Mouse (Mus musculus) adrenal gland, adult 2 months (tissue): ENCODE measurements at regions not wholly inside any gene's neighbourhood (a gene's known extent, or its start where the extent isn't known, plus 50 kb on each side); places are given as distances from the start of the nearest gene placed in this dataset.

Experiments
- DNase-seq: peaks from one replicate; pipeline ENCODE4 v3.0.0; 2021

GRCm38 (mm10) chr7:115300241-115300640 lies 556.7 kb downstream of the Insc start:
- peak; percentile 83 for DNase-seq

- no peak for DNase-seq
These were observed 564.9 kb downstream of the Insc start for GRCm38 (mm10) chr7:115308377-115308776.

GRCm38 (mm10) chr7:115310400-115311225 lies 567.1 kb downstream of the Insc start:
- peak; percentile 65 for DNase-seq

DNA sequence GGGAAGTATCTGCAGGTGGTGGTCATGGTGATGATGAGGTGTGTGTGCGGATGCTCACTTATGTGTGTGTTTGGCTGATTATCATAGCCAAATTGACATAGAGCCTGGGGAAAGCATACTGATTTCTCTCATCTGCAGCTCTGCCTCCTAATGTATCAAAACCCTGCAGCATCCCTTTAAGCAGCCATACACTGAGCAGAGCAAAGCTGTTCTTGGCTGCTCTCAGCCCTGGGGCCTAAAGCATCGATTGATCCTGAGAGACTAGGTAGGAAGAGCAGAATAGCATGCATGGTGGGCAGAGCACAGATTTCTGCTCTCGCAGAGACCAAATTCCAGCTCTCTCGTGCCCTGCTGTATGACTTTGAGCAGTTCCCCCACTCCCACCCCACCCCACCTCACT lies 576.0 kb downstream of the Insc start:
- no peak for DNase-seq

GRCm38 (mm10) chr7:115322989-115323388 lies 579.5 kb downstream of the Insc start:
- DNase-seq: peak; percentile 9

DNA sequence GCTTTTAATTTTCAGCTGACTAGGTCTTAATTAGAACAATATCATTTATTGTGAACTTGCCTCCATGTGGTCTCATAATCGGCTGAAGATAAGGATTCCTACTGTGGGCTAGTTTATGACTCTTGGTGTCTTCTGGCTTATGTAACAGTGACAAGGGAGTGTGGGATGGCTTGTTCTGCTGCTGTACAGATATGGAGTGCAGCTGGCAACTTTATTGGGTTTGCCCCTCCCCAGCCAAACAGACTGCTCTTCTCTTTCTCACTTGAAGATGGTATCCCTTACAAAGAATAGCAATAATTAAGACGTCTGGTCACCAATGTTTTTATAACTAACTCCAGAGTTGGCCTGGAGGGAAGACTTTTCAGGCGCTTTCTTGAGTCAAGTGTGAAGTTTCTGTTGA lies 584.8 kb downstream of the Insc start:
- no peak for DNase-seq

DNA sequence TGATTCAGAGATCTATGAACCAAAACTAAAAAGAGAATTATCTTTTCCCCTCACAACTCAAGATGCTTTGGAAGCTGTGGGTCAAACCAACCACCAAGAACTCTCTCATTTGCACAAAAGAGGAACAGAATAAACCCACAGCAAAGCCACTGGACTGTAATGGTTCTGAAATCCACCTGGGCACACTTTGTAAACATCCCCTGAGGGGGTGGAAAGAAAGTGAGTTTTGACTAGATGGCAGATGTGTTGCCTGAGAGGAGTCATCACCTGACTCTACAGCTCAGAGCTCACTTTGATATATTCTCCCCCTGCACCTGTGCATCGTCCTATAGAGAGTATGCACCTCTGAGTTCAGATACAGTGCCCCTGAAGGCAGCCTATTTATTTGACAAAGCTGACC lies 588.2 kb downstream of the Insc start:
- DNase-seq: no peak

GRCm38 (mm10) chr7:115333046-115333577 lies 589.6 kb downstream of the Insc start:
- DNase-seq: peak; percentile 68

DNA sequence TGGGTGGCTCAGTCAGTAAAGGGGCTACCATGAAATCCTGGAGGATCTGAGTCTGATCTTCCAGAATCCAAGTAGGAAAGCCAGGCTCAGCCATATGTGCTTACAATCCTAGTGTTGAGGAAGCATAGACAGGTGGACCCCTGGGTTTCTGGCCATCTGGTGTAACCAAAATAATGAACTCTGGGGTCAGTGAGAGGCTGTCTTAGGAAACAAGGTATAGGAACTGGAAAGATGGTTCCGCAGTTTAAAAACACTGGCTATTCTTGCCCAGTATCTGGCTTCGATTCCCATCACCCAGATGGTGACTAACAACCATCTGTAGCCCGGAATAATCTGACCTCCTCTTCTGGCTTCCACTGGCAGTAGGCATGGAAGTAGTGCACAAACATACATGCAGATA lies 591.6 kb downstream of the Insc start:
- no peak for DNase-seq

DNA sequence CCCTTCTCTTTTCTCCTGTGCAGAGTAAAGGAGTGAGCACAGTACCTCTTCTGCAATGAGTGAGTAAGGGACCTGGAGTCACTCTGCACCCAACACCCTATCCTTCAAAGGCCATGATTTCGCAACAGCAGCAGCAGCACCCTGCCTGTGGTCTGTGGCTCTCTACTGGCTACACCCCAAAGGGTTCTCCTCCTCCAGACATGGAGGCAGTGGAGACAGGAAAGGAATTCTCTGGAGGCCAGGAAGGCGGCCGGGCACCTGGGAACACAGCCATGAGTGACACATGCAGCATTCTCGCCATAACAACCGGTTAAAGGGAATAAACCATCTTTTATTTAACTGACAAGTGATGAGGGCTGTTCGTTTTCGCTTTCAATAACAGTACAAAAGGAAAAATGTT lies 596.7 kb downstream of the Insc start:
- peak; percentile 20 for DNase-seq

GRCm38 (mm10) chr7:115341007-115341406 lies 597.5 kb downstream of the Insc start:
- DNase-seq: no peak

DNA sequence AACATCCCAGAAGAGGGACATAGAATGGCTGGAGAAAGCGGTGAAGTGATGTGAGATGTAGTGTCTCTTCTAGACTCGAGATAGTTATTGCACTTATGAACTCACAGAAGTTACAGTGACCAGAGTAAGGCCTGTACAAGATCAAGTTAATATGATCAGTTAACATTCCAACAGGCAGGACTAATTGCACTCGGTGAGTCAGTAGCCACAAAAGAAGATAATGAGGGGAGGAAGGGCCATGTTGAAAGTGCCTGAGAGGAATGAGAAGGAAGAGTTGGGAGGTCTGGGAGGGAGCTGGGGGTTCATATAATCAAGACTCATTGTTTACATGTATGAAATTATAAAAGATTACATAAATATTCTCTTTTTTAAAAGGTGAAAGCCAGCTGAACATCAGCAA lies 602.3 kb downstream of the Insc start:
- DNase-seq: no peak

DNA sequence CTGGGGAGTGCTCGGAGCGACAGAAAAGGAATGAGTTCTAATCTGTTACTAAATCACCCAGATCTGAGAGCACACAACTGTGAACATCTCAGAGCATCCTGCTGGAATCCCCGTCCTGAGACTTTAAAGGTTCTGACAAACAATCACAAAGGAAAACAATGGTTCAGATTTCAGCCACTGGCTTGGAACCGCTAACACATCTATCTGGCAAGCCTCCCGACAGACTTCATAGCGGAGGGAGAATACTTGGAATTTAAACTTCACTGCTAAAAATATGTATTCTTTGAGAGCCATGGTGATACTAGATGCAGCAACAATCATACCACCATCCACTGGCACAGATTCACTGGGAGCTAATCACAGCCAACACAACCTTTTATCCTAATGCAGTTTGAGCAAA lies 615.2 kb downstream of the Insc start:
- no peak for DNase-seq

DNA sequence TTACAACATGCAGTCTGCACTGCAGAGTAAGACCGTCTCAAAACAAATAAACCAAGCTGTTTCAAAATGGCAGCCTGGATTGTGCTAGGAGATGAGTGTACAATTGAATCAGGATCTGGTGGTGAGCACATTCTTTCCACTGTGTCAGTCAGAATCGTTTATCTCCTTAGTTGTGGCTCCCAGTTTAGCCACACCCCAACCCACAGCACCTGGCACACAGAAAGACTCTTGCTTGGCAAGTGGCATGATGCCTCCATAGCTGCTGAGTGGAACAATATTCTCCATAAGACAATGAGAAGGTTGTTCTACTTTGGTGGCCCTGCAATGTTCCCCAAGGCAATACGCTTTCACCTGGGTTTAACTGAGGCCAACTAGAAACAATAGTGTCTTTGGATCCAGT lies 616.6 kb downstream of the Insc start:
- DNase-seq: no peak

DNA sequence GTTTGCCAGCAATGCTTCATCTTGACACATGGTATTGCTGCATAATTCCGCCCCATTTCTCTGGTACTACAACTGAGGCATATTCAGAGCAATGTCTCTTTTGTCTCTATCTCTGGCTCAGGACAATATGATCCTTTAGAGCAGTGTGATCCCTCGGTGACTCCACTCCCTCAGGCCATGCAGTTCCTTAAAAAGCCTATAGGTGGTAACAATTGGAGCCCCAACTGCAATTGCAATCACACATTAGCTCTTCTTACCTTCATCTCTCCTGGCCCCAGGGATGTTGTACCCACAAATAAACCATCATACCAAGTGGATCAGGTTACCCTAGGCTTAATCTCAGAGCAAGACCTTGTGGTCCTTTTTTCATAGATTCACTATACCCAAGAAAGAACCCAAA lies 618.6 kb downstream of the Insc start:
- DNase-seq: no peak

GRCm38 (mm10) chr7:115366910-115367309 lies 623.4 kb downstream of the Insc start:
- peak; percentile 66 for DNase-seq

DNA sequence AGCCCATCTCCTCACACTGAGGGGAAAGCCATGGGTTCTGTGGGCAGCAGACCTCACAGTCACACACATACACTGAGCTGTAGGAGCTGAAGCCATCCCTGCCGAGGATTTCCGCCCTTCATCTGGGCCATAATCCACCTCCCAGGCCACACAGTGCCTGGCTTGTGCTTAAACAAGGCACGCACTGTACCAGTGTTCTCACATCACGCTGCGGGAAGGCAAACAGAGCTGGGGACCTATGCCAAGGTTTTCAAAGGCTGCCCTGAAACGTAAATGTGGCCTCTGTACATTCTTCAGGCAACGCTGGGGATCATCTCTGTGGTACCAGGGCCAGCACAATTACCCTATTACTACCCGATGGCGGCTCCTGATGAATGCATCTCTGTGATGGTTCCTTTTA lies 627.6 kb downstream of the Insc start:
- no peak for DNase-seq

DNA sequence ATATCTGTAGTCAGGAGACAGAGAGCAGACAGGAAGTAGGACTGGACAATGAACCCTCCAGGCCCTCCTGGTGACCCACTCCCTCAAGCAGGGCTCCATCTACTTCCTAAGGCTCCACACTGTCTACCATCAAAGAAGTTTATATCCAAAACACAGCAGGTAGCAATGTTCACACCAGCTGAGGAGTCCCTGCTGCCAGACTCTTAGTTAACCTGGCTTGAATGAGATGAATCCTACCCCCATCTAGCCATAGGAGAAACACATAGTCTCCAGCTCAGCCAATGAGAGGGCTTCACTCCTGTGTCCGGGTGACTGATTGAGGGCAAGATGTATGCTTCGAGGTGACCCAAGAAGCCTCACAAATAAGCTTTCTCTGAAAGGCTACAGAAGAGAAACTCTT lies 629.4 kb downstream of the Insc start:
- DNase-seq: no peak

- no peak for DNase-seq
These were observed 630.5 kb downstream of the Insc start for GRCm38 (mm10) chr7:115373781-115374533.

GRCm38 (mm10) chr7:115376067-115376466 lies 632.6 kb downstream of the Insc start:
- DNase-seq: no peak

- no peak for DNase-seq
These were observed 635.3 kb downstream of the Insc start for GRCm38 (mm10) chr7:115378836-115379235.

- no peak for DNase-seq
These were observed 636.1 kb downstream of the Insc start for GRCm38 (mm10) chr7:115379600-115379999.

DNA sequence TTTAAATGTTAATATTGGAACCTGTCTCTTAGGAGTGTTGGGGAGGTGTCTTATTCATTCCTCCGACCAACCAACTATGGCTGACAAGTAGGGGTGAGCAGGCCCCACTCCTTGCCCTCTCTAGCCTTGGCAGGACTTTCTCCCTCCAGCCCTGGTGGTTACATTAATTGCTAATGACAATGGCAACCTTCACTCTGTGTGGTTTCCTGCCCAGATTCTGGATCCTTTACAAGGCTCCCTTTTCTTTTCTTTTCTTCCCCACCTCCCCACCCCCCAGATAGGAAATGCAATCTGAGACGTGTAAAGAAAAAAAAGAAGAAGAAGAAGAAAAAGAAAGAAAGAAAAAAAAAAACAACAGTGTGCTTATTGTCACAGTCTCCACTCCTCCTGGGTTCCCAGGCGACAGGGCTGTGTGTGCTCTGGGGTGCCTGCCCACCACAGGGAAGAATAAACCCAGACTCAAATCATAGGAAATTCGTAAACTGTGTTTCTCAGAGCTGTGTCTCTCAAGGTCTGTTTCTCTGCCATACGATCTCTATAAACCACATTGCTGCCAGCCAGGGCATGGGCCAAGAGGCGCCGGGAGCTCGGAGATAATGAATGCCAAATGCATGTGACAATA lies 637.6 kb downstream of the Insc start:
- DNase-seq: no peak
